Mouse (Mus musculus): ENCODE results near the gene Gm29133.

Gene Gm29133

GRCm38 (mm10) chr3:75747897-75748296 is at the start of gene Gm29133:
Gene Gm29133 (plus strand): TSS chr3:75748197.
- DNase-seq (ENCODE audit: low spot score in 2 of 2), result no peak

- no peak for DNase-seq (ENCODE audit: low spot score in 2 of 2)
Observed at GRCm38 (mm10) chr3:75699088-75699487, 48.9 kb upstream of the Gm29133 start.

GRCm38 (mm10) chr3:75701336-75701735 is 46.7 kb upstream of the Gm29133 start:
- DNase-seq (ENCODE audit: low spot score in 2 of 2), result no peak

- DNase-seq (ENCODE audit: low spot score in 2 of 2), result peak; percentile 22 to 25
Observed at GRCm38 (mm10) chr3:75706536-75706935, 41.5 kb upstream of the Gm29133 start.

- DNase-seq (ENCODE audit: low spot score in 2 of 2), result no peak
Observed at GRCm38 (mm10) chr3:75713678-75714295, 34.2 kb upstream of the Gm29133 start.

GRCm38 (mm10) chr3:75720663-75721062 is 27.3 kb upstream of the Gm29133 start:
- no peak for DNase-seq (ENCODE audit: low spot score in 2 of 2)

- no peak for DNase-seq (ENCODE audit: low spot score in 2 of 2)
Observed at GRCm38 (mm10) chr3:75730982-75731600, 16.9 kb upstream of the Gm29133 start.

- no peak for DNase-seq (ENCODE audit: low spot score in 2 of 2)
Observed at GRCm38 (mm10) chr3:75743664-75744437, 4.1 kb upstream of the Gm29133 start.

GRCm38 (mm10) chr3:75745343-75745742 is 2.7 kb upstream of the Gm29133 start:
- DNase-seq (ENCODE audit: low spot score in 2 of 2), result no peak

GRCm38 (mm10) chr3:75763351-75763750 is 15.4 kb downstream of the Gm29133 start:
- DNase-seq (ENCODE audit: low spot score in 2 of 2), result no peak

- DNase-seq (ENCODE audit: low spot score in 2 of 2), result no peak
Observed at GRCm38 (mm10) chr3:75774253-75774652, 26.3 kb downstream of the Gm29133 start.

GRCm38 (mm10) chr3:75808001-75808400 is 60.0 kb downstream of the Gm29133 start:
- no peak for DNase-seq (ENCODE audit: low spot score in 2 of 2)

GRCm38 (mm10) chr3:75823934-75824333 is 75.9 kb downstream of the Gm29133 start:
- DNase-seq (ENCODE audit: low spot score in 2 of 2), result no peak

GRCm38 (mm10) chr3:75824458-75824857 is 76.5 kb downstream of the Gm29133 start:
- no peak for DNase-seq (ENCODE audit: low spot score in 2 of 2)

- no peak for DNase-seq (ENCODE audit: low spot score in 2 of 2)
Observed at GRCm38 (mm10) chr3:75834827-75835226, 86.8 kb downstream of the Gm29133 start.

- DNase-seq (ENCODE audit: low spot score in 2 of 2), result peak in 1 of 2 experiments; percentile 5
Observed at GRCm38 (mm10) chr3:75835286-75835967, 87.4 kb downstream of the Gm29133 start.

Data from right cerebral cortex, postnatal 36 days (tissue).